Mouse (Mus musculus): ENCODE measurements around the gene Casc3. TPM values are rescaled to one million over a fixed set of nuclear protein-coding genes. Genes with fewer than 3 reads are reported as not detected.
A peak's percentile ranks its signal among the peaks of the same experiment; 100 is the strongest.

Casc3 gene
- polyA plus RNA-seq, 1 experiment from 2014 or later, result 37.2 TPM

DNA sequence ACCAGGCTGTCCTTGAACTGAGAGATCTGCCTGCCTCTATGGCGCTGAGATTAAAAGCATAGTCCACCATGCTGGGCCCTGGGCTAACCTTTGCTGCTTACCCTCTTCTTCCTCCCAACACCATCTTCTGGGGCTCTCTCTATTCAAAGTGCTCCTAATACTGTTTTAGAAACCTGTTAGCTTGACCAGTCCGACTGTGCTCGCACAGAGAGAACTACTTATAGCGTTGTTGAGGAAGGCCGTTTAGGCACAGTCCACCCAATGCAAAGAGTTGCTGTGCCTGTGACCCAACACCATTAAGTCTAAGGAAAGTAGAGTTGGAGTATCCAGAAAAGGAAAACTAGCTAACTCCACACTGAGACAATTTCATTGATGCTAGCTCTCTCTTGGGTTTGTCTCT, 16.6 kb upstream of the Casc3 start:
- H3K36me3 ChIP-seq, result no peaks in the 10 kb centered on the region
- no peaks in the 10 kb centered on the region for H3K27me3 ChIP-seq (ENCODE audit: insufficient read depth, poor library complexity, severe bottlenecking)
- H3K4me3 ChIP-seq, result peak overlapping the region; percentile 15; the same call in 1 of the 2 replicates
- peaks cover 65% of the 10 kb centered on the region for H3K4me1 ChIP-seq
- WGBS, result 87% methylated on average over 5 of the region's 5 CpGs
- H3K27ac ChIP-seq, result peak overlapping the region; percentile 92
- H3K9me3 ChIP-seq, result no peaks in the 10 kb centered on the region
- DNase-seq (ENCODE audit: low spot score), result no peak

DNA sequence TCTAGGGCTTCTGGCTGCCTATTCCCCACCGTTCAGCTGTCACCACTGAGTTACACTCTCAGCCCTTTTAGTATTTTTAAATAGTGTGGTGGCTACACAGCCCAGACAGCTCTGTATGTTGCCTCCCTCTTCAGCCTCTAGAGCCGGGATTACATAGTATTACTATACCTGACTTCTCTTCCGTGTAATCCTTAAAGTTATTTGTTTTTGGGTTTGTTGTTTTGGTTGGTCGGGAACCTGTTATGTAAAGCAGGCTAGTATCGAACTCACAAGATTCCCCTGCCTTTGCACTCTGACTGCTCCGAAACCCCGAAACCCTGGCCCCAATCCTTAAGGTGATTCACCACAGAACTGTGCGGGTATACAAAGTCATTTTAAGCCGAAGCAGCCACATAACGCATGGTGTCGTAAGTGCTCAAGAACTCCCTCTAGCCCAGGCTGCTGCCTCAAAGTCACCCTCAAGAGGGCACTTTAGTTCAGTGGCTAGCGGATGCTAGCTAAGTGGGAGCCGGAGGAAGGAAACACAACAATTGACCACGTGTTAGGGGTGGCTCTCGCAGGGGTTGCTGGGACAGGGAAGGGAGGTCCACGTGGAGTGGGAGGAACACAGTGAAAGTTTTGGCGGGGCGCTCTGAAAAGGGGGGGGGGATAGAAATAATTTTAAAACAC, 16.0 kb upstream of the Casc3 start:
- DNase-seq (ENCODE audit: low spot score), result peak; percentile 97
- 11% methylated on average over 18 of the region's 18 CpGs for WGBS
- Histone ChIP-seq H3K27me3 (ENCODE audit: insufficient read depth, poor library complexity, severe bottlenecking) (no peaks in the 10 kb centered on the region), H3K4me1 (peaks cover 59% of the 10 kb centered on the region), H3K4me3 (peak overlapping the region; percentile 65), H3K9me3 (no peaks in the 10 kb centered on the region), H3K36me3 (no peaks in the 10 kb centered on the region), H3K27ac (peak overlapping the region; percentile 92)

DNA sequence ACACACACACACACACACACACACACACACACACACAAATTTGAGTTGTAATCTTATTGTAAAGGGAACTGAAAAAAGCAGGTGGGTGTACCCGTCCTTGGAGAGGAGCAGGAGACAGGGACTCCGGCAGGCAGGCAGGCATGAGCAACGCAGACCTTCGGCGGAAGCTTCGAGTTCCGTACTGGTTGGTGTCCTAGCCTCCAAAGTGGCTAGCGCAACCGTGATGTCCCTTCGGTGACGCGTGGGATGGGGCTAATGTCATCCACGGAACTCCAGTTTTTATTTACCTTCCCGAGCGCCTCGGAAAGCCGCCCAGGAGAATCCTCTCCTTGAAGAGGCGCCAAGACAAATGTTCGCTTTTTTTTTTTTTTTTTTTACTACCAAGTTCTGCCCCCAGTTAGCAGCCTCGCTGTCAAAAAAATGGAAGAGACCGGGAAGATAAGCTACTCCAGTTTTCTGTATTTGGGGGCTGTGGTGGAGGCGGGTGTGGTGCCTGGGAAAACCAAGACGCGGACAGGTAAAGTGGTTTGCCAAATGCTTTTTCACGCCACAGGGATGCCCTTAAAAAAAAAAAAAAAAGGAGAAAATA, 15.4 kb upstream of the Casc3 start:
- no peaks in the 10 kb centered on the region for H3K27me3 ChIP-seq (ENCODE audit: insufficient read depth, poor library complexity, severe bottlenecking)
- H3K4me1 ChIP-seq, result peaks cover 54% of the 10 kb centered on the region
- peak overlapping the region; percentile 65 for H3K4me3 ChIP-seq
- peak overlapping the region; percentile 92 for H3K27ac ChIP-seq
- DNase-seq (ENCODE audit: low spot score), result no peak
- WGBS, result 1% methylated on average over 25 of the region's 25 CpGs
- H3K9me3 ChIP-seq, result no peaks in the 10 kb centered on the region
- no peaks in the 10 kb centered on the region for H3K36me3 ChIP-seq

DNA sequence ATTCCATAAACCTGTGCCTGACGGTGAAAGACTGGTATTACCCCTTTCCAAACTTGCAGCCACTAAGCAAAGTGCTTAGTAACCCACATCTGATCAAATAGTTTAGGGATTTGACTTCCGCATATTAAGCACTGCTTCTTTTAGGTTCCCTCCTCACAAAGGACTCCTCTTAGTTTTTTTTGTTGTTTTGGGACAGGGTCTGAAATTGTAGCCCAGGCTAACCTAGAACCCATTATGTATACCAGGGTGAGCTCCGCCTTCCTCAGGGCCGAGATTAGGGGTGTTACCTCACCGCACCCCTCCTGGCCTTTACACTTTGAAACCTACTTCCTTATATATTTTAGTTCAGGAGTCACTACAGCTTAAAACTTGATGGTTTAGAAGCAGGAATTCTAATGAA, 14.9 kb upstream of the Casc3 start:
- H3K27ac ChIP-seq, result peak overlapping the region; percentile 92
- H3K4me3 ChIP-seq, result peak overlapping the region; percentile 65
- H3K9me3 ChIP-seq, result no peaks in the 10 kb centered on the region
- 34% methylated on average over 5 of the region's 5 CpGs for WGBS
- peaks cover 51% of the 10 kb centered on the region for H3K4me1 ChIP-seq
- H3K36me3 ChIP-seq, result no peaks in the 10 kb centered on the region
- H3K27me3 ChIP-seq (ENCODE audit: insufficient read depth, poor library complexity, severe bottlenecking), result no peaks in the 10 kb centered on the region
- DNase-seq (ENCODE audit: low spot score), result no peak

DNA sequence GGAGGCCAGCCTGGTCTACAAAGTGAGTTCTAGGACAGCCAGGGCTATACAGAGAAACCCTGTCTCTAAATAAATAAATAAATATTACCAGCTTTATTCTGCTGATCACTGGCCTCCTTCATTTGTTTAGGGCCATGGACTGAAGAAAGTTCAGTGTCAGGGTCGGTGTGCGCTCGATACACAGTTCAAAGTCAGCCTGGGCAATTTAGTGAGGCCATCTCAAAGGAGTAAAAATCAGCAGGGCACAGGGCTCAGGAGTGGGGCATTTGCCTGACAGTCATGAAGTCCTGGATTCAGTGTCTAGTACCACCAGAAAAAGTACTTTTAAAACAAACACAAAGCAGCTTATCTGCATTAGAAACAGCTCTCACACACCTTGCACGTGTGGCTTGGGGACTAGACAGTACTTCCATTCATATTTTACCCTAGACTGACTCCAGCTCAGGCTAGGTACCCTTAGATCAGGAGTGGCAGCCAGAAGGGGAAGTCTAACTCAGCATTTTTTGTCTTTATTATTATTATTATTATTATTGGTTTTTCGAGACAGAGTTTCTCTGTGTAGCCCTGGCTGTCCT, 14.0 kb upstream of the Casc3 start:
- Histone ChIP-seq H3K4me1 (peaks cover 42% of the 10 kb centered on the region), H3K27ac (no peak overlapping the region), H3K27me3 (ENCODE audit: insufficient read depth, poor library complexity, severe bottlenecking) (no peaks in the 10 kb centered on the region), H3K9me3 (no peaks in the 10 kb centered on the region), H3K4me3 (no peak overlapping the region), H3K36me3 (no peaks in the 10 kb centered on the region)
- 82% methylated on average over 5 of the region's 5 CpGs for WGBS
- DNase-seq (ENCODE audit: low spot score), result no peak

DNA sequence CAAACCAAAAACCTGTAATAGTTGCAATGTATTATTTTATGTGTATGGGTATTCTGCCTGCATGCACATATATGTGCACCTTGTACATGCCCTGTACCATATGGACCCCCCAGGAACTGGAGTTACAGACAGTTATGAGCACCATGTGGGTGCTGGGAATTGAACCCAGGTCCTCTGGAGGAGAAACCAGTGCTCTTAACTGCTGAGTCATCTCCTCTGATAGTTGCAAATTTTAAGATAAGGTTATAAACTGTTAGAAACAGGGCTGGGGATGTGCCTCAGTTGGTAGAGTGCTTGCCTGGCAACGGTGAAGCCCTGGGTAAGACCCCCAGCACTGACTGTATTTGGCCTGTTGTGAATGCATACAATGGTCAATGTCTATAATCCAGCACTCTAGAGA, 13.3 kb upstream of the Casc3 start:
- Histone ChIP-seq H3K9me3 (no peaks in the 10 kb centered on the region), H3K36me3 (no peaks in the 10 kb centered on the region), H3K27ac (no peak overlapping the region), H3K27me3 (ENCODE audit: insufficient read depth, poor library complexity, severe bottlenecking) (no peaks in the 10 kb centered on the region), H3K4me3 (no peak overlapping the region), H3K4me1 (peaks cover 35% of the 10 kb centered on the region)
- 67% methylated on average over 1 of the region's 1 CpGs for WGBS
- no peak for DNase-seq (ENCODE audit: low spot score)

DNA sequence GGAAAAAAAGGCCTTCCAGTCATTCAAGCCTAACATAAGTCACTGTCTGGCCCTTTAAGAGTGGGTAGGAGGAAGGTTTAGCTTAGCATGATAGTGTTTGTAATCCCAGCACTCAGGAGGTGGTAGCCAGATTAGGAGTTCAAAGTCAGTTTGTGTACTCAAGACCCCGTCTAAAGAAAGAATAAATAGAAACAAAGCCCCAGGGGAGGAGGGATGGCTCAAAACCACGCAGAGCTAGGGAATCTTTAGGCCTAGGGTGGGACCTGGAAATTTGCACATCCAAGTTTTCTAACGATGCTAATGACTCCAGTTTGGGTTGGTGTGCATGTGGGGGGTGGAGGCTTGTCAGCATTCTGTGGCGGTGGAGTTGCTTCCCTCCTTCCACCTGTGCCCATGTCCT, 12.6 kb upstream of the Casc3 start:
- DNase-seq (ENCODE audit: low spot score), result no peak
- no peak overlapping the region for H3K4me3 ChIP-seq
- no peaks in the 10 kb centered on the region for H3K9me3 ChIP-seq
- H3K4me1 ChIP-seq, result peaks cover 28% of the 10 kb centered on the region
- no peaks in the 10 kb centered on the region for H3K27me3 ChIP-seq (ENCODE audit: insufficient read depth, poor library complexity, severe bottlenecking)
- WGBS, result 11% methylated on average over 4 of the region's 4 CpGs
- H3K27ac ChIP-seq, result no peak overlapping the region
- H3K36me3 ChIP-seq, result no peaks in the 10 kb centered on the region

DNA sequence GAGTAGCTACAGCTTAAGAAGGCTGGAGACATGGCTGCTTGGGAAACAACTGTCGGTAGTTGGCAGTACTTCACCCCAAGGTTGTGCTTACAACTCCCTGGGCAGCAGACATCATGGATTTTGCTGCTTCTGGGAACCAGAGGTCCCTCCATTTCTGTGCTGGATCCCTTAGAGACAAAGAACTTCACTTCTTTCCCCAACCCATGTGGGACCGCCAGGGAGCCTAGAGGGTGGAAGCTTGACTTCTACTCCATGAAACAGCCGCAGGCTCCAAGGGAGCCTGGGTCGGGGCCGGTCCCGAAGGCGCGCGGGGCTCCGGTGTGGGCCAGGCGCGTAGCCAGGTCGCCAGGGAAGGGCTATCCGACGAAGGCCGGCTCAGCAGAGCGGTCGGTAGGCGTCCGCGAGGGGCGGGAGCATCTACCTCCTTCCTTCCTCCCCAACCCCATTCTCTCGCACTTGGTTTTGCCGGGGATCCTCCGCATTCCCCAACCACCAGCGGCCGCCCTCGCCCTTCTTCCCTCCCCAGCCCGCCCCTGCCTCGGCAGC, 10.2 kb upstream of the Casc3 start:
- Histone ChIP-seq H3K4me3 (peak overlapping the region; percentile 89), H3K36me3 (peaks cover 13% of the 10 kb centered on the region), H3K27me3 (ENCODE audit: insufficient read depth, poor library complexity, severe bottlenecking) (no peaks in the 10 kb centered on the region), H3K27ac (peak overlapping the region; percentile 98), H3K9me3 (no peaks in the 10 kb centered on the region), H3K4me1 (peaks cover 31% of the 10 kb centered on the region)
- DNase-seq (ENCODE audit: low spot score), result peak; percentile 88
- WGBS, result under 1% methylated on average over 30 of the region's 30 CpGs

DNA sequence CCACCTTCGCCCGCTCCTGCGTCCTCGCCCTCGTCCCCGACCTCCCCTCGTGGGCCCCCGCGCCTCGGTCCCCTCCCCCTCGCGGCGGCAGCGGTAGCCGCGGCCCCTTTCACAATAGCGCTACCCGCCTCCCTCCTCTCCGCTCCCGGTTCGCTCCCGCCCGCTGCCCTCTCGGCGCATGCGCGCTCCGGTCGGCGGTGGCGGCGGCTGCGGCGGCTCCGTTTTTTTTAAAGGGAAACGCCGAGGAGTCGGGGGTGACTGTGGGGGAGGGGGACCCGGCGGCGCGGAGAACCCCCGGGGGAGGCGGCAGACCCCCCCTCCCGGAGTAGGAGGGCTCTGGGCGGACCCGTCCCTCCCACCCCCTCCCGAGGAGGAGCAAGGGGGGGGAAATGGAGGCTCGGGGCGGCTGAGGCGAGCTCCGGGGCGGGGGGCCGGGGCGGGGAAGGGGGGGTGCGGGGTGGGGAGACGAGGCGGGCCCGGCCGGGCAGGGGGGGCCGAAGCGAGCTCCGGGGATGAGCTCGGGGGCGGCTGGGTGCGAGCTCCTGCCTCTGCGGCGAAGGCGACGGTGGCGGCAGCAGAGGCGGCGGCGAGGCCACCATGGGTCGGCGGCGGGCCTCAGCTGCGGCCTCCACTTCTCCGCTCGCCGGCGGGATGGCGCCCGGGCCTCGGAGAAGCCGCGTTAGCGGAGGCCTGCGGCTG, 9.5 kb upstream of the Casc3 start, which contains the start of gene Msl1:
Gene Msl1, plus strand, starts transcription at position 502 of the 699 bp plus-strand sequence.
- H3K4me3 ChIP-seq, result peak within 1 kb of the TSS; percentile 89
- H3K9me3 ChIP-seq, result no peaks in the 10 kb centered on the region
- peaks cover 19% of the 10 kb centered on the region for H3K36me3 ChIP-seq
- peak within 1 kb of the TSS; percentile 98 for H3K27ac ChIP-seq
- peaks cover 31% of the 10 kb centered on the region for H3K4me1 ChIP-seq
- H3K27me3 ChIP-seq (ENCODE audit: insufficient read depth, poor library complexity, severe bottlenecking), result no peaks in the 10 kb centered on the region
- 1% methylated on average over 76 of the region's 89 CpGs for WGBS
- peak; percentile 92 for DNase-seq (ENCODE audit: low spot score)

DNA sequence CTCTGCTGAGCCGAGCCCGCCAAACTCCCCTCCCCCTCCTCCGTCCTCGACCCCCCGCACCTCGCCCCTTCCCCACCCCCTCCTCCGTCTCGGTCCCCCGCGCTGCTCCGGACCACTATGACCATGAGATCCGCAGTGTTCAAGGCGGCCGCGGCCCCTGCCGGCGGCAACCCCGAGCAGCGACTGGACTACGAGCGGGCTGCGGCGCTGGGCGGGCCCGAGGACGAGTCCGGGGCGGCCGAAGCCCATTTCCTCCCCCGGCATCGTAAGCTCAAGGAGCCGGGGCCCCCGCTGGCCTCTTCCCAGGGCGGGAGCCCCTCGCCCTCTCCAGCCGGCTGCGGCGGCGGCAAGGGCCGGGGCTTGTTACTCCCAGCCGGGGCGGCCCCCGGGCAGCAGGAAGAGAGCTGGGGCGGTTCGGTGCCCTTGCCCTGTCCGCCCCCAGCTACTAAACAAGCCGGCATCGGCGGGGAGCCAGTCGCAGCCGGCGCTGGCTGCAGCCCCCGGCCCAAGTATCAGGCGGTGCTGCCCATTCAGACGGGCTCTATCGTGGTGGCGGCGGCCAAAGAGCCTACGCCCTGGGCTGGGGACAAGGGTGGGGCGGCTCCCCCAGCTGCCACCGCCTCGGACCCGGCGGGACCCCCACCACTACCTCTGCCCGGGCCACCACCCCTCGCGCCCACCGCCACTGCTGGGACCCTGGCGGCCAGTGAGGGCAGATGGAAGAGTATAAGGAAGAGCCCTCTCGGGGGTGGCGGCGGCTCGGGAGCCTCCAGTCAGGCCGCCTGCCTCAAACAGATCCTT, 8.8 kb upstream of the Casc3 start:
- DNase-seq (ENCODE audit: low spot score), result no peak
- Histone ChIP-seq H3K9me3 (no peaks in the 10 kb centered on the region), H3K4me3 (peak overlapping the region; percentile 89), H3K36me3 (peaks cover 27% of the 10 kb centered on the region), H3K4me1 (peaks cover 31% of the 10 kb centered on the region), H3K27me3 (ENCODE audit: insufficient read depth, poor library complexity, severe bottlenecking) (no peaks in the 10 kb centered on the region), H3K27ac (peak overlapping the region; percentile 98)
- WGBS, result under 1% methylated on average over 63 of the region's 74 CpGs

DNA sequence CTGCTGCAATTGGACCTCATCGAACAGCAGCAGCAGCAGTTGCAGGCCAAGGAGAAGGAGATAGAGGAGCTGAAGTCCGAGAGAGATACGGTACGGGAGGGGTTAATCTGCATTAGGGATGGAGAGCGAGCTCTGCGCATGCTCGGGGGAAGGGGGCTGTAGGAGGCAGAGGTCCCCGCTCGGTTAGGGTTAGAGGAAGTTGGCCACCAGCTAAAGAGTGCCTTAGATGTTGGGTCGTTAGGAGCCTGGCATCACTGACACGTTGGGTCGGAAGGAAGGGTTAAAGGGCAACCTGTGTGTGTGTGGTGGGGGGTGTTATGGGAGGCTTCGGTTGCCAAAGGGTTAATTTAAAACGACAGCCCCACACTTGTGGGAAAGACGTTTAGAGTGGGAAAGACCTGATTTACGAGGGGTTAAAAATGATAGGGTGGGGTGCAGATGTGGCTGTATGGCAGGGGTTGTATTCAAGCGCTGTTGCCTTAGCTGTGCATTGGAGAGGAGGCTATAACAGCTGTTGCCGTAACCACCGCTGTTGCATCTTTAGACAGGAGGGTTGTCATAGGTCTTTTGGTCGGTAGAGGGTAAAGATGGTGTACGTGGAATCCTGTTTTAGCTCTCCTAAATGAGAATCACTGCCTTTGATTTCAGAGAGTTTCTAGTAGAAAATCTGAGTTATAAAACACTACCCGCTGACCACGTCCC, 8.0 kb upstream of the Casc3 start:
- H3K4me1 ChIP-seq, result peaks cover 26% of the 10 kb centered on the region
- no peak for DNase-seq (ENCODE audit: low spot score)
- H3K36me3 ChIP-seq, result peaks cover 34% of the 10 kb centered on the region
- no peaks in the 10 kb centered on the region for H3K9me3 ChIP-seq
- H3K27ac ChIP-seq, result peak overlapping the region; percentile 98
- no peaks in the 10 kb centered on the region for H3K27me3 ChIP-seq (ENCODE audit: insufficient read depth, poor library complexity, severe bottlenecking)
- WGBS, result 4% methylated on average over 23 of the region's 23 CpGs
- H3K4me3 ChIP-seq, result peak overlapping the region; percentile 89

DNA sequence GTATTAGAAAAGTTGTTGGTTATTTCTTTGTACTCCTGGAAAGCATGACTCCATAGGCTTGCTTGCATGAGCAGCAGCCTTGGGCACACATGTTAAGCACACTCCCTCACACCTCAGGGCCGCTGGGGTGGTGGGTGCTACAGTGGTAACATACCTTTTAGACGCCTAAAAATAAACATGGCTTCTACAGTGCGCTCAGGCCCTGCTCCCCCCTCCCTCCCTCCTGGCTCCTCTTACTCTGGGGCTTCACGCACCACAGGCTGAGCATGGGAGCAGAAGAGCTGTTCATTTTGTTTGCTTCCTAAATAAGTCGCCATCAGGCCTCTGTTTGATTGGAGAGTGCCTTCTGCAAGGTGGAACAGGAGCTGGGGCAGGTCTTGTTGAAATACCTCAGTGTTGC, 7.4 kb upstream of the Casc3 start:
- peaks cover 41% of the 10 kb centered on the region for H3K36me3 ChIP-seq
- 14% methylated on average over 5 of the region's 5 CpGs for WGBS
- peak overlapping the region; percentile 98 for H3K27ac ChIP-seq
- H3K9me3 ChIP-seq, result no peaks in the 10 kb centered on the region
- peak overlapping the region; percentile 89 for H3K4me3 ChIP-seq
- no peak for DNase-seq (ENCODE audit: low spot score)
- peaks cover 24% of the 10 kb centered on the region for H3K4me1 ChIP-seq
- no peaks in the 10 kb centered on the region for H3K27me3 ChIP-seq (ENCODE audit: insufficient read depth, poor library complexity, severe bottlenecking)

Measured in heart, embryonic 10.5 days (tissue).